Mouse (Mus musculus) erythroblast, embryonic 14.5 days (primary cell): Measurements from ENCODE around the gene Abtb2.

Experiments
- GATA1 ChIP-seq: IDR thresholded peaks from 2 replicates; pipeline ENCODE4 v1.6.1; 2012; ENCODE audit warnings: low read length, inconsistent platforms, mixed read lengths
- TAL1 ChIP-seq: IDR thresholded peaks from 3 replicates; pipeline ENCODE4 v1.6.1; 2012; ENCODE audit warnings: low read length, inconsistent platforms, mixed read lengths

- TF ChIP-seq GATA1 (no peak), TAL1 (no peak)
These were observed 258 bp downstream of the Abtb2 start for GRCm38 (mm10) chr2:103566423-103566712.
